Comparison of ENCODE assay signal across 31 mouse cellular contexts in the genomic region with DNA sequence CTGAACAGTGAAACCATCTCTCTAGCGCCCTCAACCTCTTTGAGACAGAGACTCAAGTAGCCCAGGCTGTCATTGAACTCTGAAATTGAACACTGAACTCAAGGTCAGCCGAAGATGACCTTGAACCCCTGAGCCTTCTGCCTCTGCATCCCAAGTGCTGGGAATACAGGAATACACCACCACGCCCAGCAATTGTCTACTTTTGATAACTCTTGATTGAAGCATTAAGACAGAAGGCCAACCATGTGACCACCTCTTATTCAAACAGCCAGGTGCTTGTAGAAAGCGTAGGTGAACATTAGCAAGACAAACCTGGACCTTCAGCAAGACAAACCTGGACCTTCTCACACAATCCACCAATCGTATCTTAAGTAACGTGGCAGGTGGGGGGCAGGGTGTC. TPM values are rescaled to one million over a fixed set of nuclear protein-coding genes. Genes with fewer than 3 reads are reported as not detected.
"Had no signal": no experiment of that assay in that cellular context is flagged by ENCODE, and none has a peak within 500 bp of the region (broad histone marks: within the 10 kb centered on the region; RNA-seq: fewer than 3 reads in every experiment).

No protein-coding gene starts in this region.

- H3K36me3 ChIP-seq: heart, embryonic 13.5 days; heart, embryonic 15.5 days; hindbrain, embryonic 12.5 days; intestine, embryonic 15.5 days; limb, embryonic 10.5 days; limb, embryonic 12.5 days; liver, embryonic 13.5 days; liver, embryonic 15.5 days had no signal

- H3K27ac ChIP-seq: heart, adult 2 months; heart, embryonic 13.5 days; heart, embryonic 15.5 days; hindbrain, embryonic 12.5 days; hindbrain, embryonic 14.5 days; hindbrain, postnatal 0 days; intestine, embryonic 15.5 days; layer of hippocampus, adult 2 months; left cerebral cortex, adult 2 months; limb, embryonic 10.5 days; limb, embryonic 12.5 days; liver, embryonic 13.5 days; liver, embryonic 15.5 days had no signal

- ATAC-seq: hindbrain, postnatal 0 days; intestine, embryonic 15.5 days; intestine, postnatal 0 days; liver, postnatal 0 days had no signal

- H3K9ac ChIP-seq: heart, embryonic 13.5 days; heart, embryonic 15.5 days; hindbrain, embryonic 12.5 days; hindbrain, embryonic 14.5 days; intestine, embryonic 15.5 days; limb, embryonic 12.5 days; liver, embryonic 13.5 days; liver, embryonic 15.5 days; liver, postnatal 0 days had no signal

- H3K4me1 ChIP-seq: heart, embryonic 13.5 days; hindbrain, embryonic 12.5 days; liver, embryonic 13.5 days; liver, embryonic 15.5 days had no signal

- H3K4me3 ChIP-seq: heart, adult 2 months; heart, embryonic 13.5 days; heart, embryonic 15.5 days; hindbrain, embryonic 12.5 days; intestine, embryonic 15.5 days; layer of hippocampus, adult 2 months; left cerebral cortex, adult 2 months; limb, embryonic 10.5 days; limb, embryonic 12.5 days; liver, embryonic 13.5 days; liver, embryonic 15.5 days had no signal

- H3K27me3 ChIP-seq: intestine, embryonic 15.5 days; limb, embryonic 12.5 days; liver, embryonic 13.5 days; liver, embryonic 15.5 days had no signal

- DNase-seq: gastrocnemius, postnatal 14 days; gastrocnemius, postnatal 36 days; heart, adult 2 months; heart, postnatal 14 days; heart, postnatal 36 days; kidney, adult 18-20 months; kidney, adult 8-10 months; kidney, postnatal 10 days; kidney, postnatal 25 days; kidney, postnatal 4 days; layer of hippocampus, postnatal 36 days; liver; liver, embryonic 13.5 days; liver, postnatal 0 days had no signal

- H3K9me3 ChIP-seq: heart, embryonic 13.5 days; heart, embryonic 15.5 days; hindbrain, embryonic 12.5 days; intestine, embryonic 15.5 days; limb, embryonic 10.5 days; limb, embryonic 12.5 days; liver, embryonic 13.5 days; liver, embryonic 15.5 days had no signal

RNA-seq across cellular contexts. Expression of a gene that starts 18.8 kb away (rescaled TPM):
- polyA plus RNA-seq: heart, embryonic 11.5 days; heart, embryonic 13.5 days; heart, embryonic 15.5 days; heart, postnatal 0 days; kidney, embryonic 14.5 days; kidney, embryonic 16.5 days; limb, embryonic 10.5 days; limb, embryonic 12.5 days; liver, embryonic 11.5 days; liver, embryonic 13.5 days; liver, embryonic 15.5 days had no signal

RNA-seq across cellular contexts. Expression of a gene that starts 36.9 kb away (rescaled TPM):
- polyA plus RNA-seq: heart, embryonic 11.5 days; heart, embryonic 13.5 days; heart, postnatal 0 days; hindbrain, embryonic 12.5 days; hindbrain, embryonic 14.5 days; kidney, embryonic 14.5 days; liver, embryonic 11.5 days; liver, embryonic 13.5 days; liver, embryonic 15.5 days; liver, postnatal 0 days had no signal
